Mouse (Mus musculus) c-Kit-positive CD71-positive TER-119-negative erythroid progenitor cells, embryonic 14.5 days (primary cell): ENCODE measurements around the gene Olfr521.
"Not testable (repeated sequence)": the region's sequence is repeated elsewhere in the genome, so short reads cannot be mapped to it uniquely, and the experiment has no call there.

Experiments used
- DNase-seq: peaks from one replicate; pipeline ENCODE4 v3.0.0-alpha.2; 2013; ENCODE audit warnings: low read depth

Gene Olfr521

GRCm38 (mm10) chr7:99807043-99807442, 43.7 kb downstream of the Olfr521 start:
- DNase-seq = not testable (repeated sequence)

GRCm38 (mm10) chr7:99810814-99811213, 47.5 kb downstream of the Olfr521 start:
- DNase-seq = no peak

- DNase-seq = no peak
These were observed 48.4 kb downstream of the Olfr521 start for GRCm38 (mm10) chr7:99811661-99812060.

- no peak for DNase-seq
These were observed 50.1 kb downstream of the Olfr521 start for GRCm38 (mm10) chr7:99813394-99813793.

- DNase-seq = not testable (repeated sequence)
These were observed 54.9 kb downstream of the Olfr521 start for GRCm38 (mm10) chr7:99818181-99818725.
